13 mouse cellular contexts compared by ENCODE assay signal in the genomic region with DNA sequence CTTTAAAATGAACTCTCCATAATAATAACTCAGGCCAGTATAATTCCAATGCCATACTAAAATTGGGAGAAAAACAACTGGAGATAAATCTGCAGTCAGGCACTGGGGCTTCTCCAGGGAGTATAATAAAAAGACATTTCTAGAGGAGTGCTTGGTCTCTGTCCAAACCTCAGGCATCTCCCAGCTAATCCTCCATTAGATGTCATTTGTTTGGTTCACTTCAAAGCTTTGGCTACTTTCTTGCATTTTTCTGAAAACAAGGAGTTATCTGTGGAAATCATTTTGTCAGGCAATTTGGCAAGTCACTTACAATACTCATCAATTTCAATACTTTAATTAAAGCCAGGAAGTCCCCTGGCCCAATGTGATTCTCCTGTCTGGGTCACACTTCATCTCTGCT.
"Had no signal": no experiment of that assay in that cellular context is flagged by ENCODE, and none has a peak within 500 bp of the region (broad histone marks: within the 10 kb centered on the region; RNA-seq: fewer than 3 reads in every experiment).

No protein-coding gene starts in this region.

- H3K9ac ChIP-seq: limb, embryonic 15.5 days; liver, embryonic 12.5 days; midbrain, embryonic 15.5 days; neural tube, embryonic 13.5 days had no signal

- H3K4me1 ChIP-seq: limb, embryonic 15.5 days; liver, embryonic 12.5 days had no signal

- H3K27me3 ChIP-seq: limb, embryonic 15.5 days; liver, embryonic 12.5 days; midbrain, embryonic 15.5 days; neural tube, embryonic 13.5 days had no signal

- H3K4me2 ChIP-seq: limb, embryonic 15.5 days; liver, embryonic 12.5 days; midbrain, embryonic 15.5 days; neural tube, embryonic 13.5 days had no signal

- H3K27ac ChIP-seq: limb, embryonic 15.5 days; liver, embryonic 12.5 days; midbrain, embryonic 10.5 days; midbrain, embryonic 15.5 days; neural tube, embryonic 13.5 days had no signal

- H3K4me3 ChIP-seq: limb, embryonic 15.5 days; liver, embryonic 12.5 days; midbrain, embryonic 10.5 days; midbrain, embryonic 15.5 days; neural tube, embryonic 13.5 days had no signal

- H3K9me3 ChIP-seq: limb, embryonic 15.5 days; liver, embryonic 12.5 days; midbrain, embryonic 10.5 days; midbrain, embryonic 15.5 days; neural tube, embryonic 13.5 days had no signal

- H3K36me3 ChIP-seq: limb, embryonic 15.5 days; liver, embryonic 12.5 days; midbrain, embryonic 10.5 days; midbrain, embryonic 15.5 days; neural tube, embryonic 13.5 days had no signal

- ATAC-seq: intestine, embryonic 16.5 days; liver, embryonic 12.5 days; midbrain, embryonic 15.5 days had no signal

- DNase-seq: layer of hippocampus, adult 9-11 months; layer of hippocampus, postnatal 36 days; retina, postnatal 1 day; right cerebral cortex, postnatal 4 days; spleen, adult 18-20 months; thymus, adult 18-20 months; thymus, postnatal 14 days had no signal
